Mouse (Mus musculus) heart, postnatal 36 days (tissue): ENCODE measurements around the gene Gas7. TPM values are rescaled to one million over a fixed set of nuclear protein-coding genes. Genes with fewer than 3 reads are reported as not detected.

Source experiments
- DNase-seq, 2 experiments: peaks; one replicate each; pipeline ENCODE4 v3.0.0; 2021 to 2022
- intact Hi-C: fragments of 180-260 bp; cut with DNase I; formaldehyde crosslinking; loops from one replicate; pipeline ENCODE4 v1.15.1; 2025
- total RNA-seq, 2 experiments: library from RNA; stranded (reverse); gene quantifications; 2 replicates each; pipeline ENCODE4 v1.2.3; 2021

Gene Gas7
- total RNA-seq, 2 experiments from 2014 or later, result 10.2 to 10.3 TPM

DNA sequence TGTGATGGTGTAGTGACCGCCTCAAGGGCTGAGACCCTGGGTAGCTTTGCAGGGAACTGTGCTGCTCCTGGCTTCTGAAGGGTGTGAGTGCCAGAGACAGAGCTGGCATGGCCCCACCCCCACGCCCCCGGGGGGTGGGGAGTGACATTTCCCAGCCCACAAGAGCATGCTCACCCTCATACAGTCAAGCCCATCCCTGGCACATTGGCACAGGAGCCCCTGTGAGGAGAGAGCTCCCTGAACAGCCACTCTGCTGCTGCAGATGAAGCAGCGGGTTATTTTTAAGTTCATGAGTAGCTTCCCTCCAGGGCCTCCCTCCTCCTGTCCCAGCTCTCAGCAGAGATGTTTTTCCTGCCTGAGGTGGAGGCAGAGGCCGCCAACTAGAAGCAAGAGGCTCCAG is 216.9 kb downstream of the Gas7 start:
- intact Hi-C loops, result no loop called here
- DNase-seq, result no peak

DNA sequence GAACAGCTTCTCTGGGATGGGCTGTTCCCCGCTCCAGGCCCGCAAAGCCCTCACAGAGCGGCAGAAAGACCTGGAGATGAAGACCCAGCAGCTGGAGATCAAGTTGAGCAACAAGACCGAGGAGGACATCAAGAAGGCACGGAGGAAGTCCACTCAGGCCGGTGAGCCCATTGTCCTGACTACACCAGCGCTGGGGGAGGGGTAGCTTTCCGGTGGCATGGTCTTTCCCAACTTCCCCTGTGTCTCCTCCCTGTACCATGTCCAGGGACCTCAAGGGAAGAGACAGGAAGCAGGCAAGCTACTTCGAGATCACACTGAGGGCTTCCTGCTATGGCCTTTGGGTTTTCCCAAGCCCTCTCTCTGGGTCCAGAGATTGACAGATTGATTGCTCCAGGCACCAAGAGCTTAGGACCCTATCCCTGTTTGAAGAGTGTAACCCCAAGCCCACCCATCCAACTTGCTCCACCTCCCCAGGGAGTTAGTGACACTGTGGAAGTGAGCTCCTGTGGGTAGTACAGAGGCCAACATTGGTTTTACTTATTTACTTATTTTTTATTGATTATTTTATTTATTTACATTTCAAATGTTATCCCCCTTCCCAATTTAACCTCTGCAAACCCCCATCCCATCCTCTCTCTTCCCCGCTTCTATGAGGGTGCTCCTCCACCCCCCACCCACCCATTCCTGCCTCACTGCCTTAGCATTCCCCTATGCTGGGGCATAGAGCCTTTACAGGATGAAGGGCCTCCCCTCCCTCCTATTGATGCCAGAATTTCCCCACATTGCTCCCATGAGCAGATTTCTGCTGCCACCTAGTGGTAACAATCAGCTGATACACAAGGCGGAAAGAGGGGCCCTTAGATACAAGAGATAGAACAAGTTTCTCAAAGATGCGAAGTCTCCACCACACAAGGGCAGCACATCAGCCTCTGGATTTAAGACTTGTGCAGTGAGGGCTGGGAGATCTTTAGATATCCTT is 220.6 kb downstream of the Gas7 start:
- intact Hi-C loops, result loop anchor here (1.0 kb wide), 2 partner anchors 19 to 303 kb away; no protein-coding TSS in a partner anchor
- peak; percentile 57 to 64 for DNase-seq

DNA sequence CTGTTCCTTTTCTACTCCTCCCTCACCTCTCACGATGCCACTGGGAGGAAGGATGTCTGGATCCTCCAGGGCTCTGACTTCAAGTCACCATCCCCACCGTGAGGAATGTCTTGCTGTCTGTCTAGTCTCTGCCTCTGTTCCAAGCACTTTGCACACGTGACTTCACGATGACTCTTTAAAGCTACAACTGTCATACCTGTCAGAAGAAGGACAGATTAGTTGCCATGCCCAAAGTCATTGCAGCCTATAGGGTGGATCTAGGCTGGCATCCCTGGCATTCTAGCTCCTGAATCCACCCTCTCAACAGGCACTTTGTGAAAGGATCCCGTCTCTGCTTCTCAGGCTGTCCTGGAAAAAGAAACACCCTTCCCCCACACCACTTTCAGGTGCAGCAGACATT is 224.1 kb downstream of the Gas7 start:
- intact Hi-C loops, result no loop called here
- no peak for DNase-seq

DNA sequence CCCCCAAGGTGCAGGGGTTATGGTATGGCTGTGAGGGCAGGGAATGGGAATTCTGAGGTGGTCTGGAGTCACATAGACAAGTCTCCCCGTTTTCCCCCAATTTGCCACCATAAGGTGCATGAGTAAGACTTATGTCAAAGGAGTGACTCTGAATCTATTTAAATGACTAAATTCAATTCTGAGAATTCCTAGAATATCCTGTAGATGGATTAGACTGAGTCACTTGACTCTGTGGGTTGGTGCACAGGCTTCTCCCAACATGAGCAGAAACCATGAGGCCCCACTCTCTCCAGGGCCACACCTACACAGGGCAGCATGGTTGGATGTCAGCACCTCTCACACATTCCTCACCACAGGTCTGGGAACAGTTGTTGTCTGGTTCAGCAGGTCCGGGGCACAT is 224.7 kb downstream of the Gas7 start:
- DNase-seq, result no peak
- intact Hi-C loops, result no loop called here

DNA sequence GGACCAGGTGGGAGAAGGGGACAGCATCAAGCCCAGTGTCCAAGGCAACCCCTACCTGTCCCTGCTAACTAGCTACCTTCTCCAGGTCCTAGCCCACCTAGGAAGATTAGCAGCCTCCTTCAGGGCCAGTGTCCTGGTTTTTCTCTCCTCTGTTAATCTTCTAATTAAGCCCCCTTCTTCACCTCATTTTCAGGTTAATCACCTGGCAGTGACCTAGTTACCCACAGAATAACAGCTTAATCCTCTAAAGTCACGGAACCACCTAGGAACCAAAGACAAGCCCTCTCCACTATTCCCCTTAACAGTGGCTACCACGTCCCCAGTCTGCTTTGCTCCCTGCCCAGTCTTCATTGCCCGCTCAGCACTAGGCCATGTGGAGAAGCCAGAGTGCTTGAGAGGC is 226.6 kb downstream of the Gas7 start:
- intact Hi-C loops, result no loop called here
- no peak for DNase-seq

DNA sequence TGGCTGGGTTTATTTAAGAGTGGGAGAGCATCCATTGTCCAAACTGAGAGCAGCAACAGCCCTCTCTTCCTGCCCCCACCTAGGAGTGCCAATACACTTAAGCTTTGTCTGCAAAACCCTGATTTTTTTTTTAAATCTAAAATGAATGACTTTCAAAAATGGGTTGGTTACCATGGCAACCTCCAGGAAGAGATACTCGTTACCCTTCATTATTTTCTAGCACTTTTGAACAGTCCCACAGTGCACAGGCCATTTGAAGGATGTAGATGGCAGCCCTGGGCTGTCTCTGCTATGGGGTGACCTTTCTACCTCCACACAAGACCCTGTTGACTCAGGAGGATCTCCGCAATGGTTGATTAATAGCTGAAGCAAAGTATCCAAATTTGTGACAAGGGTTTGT is 230.9 kb downstream of the Gas7 start:
- DNase-seq, result no peak
- intact Hi-C loops, result no loop called here

DNA sequence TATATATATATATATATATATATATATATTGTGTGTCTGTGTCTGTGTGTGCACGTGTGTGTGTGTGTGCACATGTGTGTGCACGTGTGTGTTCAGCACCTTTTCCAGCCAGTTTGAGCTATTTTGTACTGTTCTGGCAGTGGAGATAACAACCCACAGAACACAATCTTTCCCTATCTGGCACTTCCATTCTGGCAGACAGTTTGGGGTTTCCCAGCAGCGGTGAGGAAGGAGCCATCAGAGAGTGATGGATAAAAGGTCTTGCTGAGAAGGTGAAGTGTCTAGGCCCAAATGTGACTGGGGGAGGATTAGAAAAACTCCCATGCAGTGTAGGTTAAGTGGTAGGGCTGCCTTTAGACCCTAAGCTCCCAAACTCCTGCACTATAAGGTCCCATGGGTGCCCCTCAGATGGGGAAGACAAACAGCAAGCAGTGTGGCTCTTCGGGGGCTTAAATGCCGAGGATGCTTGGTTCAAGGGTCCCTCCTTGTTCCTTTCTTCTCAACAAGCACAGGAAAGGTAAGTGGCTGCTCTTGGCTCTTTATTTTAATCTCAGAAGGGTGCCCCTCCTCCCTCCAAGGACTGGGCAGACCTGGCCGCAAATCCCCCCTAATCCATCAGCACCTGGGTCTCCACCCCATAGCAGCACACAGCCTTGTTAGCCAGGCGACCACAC is 239.6 kb downstream of the Gas7 start, which contains the start of gene Rcvrn:
TSS of gene Rcvrn (plus strand) at position 624 of the 674 bp plus-strand sequence.
- intact Hi-C loops, result no loop called here
- no peak for DNase-seq

DNA sequence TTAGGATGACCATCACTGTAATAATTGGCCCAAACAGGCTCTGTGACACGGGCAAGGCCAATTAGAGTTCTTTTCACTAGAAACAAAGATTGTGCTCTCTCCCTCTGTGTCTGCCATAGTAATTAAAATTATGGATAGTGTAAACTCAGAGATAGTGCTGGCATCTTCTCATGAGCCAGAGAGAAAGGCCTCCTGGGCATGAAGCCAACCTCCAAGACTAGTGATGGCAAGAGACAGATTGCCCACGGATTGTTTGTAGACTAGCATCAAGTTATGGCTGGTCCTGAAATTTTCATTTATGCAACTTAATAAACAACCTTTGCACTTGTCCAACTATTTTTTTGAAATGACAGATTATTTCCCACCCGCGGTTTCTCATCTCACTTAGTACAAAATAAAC is 257.7 kb downstream of the Gas7 start:
- intact Hi-C loops, result no loop called here
- DNase-seq, result no peak

DNA sequence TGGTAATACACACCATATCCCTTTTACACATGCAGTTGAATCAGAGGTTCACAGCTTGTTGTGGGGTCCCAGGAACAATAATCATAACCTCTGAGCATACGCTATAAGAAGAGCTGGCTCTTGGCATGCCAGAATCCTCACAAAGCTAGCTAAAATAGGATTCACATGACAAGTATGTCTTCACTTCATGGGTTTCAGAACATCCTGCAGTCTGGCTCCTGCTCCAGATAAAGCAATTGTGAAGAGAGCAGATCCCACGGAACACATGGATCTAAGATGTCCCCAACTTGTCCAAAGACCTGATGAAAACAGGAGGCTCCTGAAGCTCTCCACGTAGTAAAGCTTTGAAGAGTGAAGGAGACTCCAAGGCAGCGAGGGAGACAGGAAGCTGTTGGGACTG is 260.1 kb downstream of the Gas7 start:
- DNase-seq, result no peak
- intact Hi-C loops, result no loop called here

DNA sequence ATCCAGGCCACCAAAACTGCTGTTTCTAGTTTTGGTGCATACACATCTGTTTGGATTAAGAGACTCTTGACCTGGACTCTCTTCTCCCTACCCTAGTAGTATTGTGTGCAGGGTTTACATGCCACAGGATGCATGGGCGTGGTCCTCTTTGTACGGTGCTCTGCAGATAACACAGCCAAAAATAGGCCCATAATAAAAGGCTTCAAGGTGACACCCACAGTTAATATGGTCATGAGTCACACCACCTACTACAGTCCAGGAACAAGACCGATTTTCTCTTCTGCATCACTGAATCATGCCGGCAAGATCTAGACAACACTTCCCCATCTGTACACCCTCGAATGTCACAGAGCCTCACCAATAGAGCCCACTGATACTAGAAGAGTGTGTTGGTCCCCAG is 266.2 kb downstream of the Gas7 start:
- peak in 1 of 2 experiments; percentile 4 for DNase-seq
- intact Hi-C loops, result no loop called here

DNA sequence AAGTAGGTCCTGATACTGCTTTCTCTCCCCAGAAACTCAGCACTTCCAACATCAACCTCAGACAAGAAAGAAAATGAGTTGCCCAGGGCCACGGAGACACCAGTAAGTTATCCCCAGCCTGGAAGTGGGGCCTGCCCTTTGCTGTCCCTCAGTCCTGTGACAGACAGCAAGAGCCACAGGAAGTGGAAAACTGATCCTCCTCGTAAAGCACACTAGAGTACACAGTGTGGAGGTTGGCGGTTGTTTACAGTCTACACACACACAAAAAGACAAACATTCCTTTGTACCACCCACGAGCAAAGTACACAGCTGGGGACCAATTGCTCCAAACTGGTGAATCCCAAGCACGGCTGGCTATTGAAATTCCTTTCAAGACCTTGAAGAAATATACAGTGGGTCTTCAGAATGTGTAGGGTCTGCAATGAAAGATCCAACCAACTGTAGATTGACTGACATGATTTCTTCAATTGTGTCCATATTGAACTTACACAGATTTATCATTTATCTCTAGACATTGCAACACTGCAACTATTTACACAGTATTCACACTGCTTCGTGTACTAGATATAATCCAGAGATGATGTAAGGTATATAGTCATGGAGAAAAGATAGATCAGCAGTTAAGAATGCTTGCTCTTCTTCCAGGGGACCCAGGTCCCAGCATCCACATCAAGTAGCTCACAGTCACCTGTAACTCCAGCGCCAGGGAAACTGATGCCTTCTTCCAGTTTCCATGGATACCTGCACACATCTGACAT is 267.3 kb downstream of the Gas7 start:
- intact Hi-C loops, result no loop called here
- no peak for DNase-seq

DNA sequence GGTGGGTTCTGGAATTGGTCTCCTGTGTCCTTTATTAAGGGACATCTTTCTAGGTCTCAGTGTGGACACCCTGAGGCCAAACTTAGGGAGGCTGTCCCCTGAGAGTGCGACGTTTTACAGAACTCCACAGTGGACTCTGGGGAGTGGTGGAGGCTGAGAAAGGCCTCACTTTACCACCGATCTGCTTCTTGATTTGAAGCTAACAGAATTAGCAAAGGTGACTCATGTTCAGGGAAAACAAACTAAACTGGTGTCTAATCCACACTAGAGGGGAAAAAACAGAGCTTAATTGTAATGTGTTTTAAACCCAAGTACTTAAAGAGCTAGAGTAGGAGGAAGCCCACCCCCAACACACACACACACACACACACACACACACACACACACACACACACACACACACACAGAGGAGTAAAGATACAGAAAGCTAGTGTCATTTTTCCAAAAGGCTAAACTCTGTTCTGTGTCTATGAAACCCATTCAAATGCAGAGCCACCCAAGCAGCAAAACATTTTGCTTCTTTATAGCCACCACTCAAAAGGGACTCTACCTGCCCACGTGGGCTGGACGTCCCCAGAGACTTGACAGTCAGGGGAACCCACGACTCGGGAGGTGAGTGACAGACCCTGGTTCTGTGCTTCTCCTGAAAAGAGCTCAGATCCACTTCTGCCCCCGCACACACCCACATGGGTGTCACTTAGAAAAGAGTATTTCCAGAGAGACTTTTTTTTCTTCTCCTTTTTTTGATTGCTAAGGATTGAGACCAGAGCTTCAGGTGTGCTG is 268.2 kb downstream of the Gas7 start:
- no peak for DNase-seq
- intact Hi-C loops, result no loop called here

DNA sequence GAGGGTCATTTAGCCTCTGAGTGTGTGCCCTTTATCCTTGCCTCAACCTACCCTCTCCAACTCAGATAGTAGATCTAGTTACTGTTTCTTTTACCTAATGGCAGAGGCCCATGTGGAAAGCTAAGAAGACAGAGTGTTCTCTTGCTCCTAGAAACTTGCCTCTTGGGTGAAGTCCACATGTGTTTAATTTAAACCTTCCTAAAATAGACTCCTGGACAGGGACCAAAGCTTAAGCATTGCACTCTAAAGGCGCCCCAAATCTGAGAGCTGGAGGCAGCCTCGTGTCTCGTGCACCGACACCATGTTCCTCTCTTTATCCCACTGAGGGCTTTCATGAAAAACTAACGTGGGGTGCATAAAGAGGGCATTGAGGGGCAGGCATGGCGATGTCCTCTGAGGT is 271.9 kb downstream of the Gas7 start:
- peak; percentile 4 to 19 for DNase-seq
- intact Hi-C loops, result no loop called here

DNA sequence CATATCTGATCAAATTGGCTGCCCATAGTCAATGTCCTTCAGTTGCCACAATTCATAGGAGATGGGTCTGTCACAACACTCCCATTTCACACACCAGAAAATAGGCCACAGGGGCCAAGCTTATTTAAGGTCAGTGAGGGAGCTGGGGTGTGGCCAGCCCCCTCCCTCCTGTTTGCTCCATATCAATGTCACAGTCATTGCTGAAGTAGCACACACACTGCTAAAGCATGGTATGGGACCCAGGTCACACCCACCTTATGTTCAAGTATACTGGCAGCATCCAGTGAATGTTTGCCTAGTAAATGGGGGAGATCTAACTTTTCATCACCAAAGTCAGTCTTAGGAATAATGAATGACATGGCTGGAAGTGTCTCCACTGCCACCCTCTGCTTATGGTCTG is 273.5 kb downstream of the Gas7 start:
- intact Hi-C loops, result no loop called here
- DNase-seq, result no peak

DNA sequence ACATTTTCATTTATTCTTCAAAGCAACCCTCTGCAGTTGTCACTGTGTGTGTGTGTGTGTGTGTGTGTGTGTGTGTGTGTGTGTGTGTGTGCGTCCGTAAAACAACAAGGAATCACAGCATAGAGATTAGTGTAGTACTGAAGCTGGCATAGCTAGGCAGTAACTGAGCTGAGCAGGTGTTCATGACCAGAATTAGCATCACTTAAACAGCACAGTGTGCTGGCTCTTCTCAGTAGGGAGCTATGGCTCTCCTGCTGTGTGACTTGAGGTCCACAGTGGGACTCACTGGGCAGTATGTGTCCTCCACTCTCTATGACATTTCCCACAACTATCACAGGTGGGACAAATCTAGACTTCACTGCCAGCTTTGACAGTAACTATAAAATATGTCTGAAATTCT is 275.8 kb downstream of the Gas7 start:
- no peak for DNase-seq
- intact Hi-C loops, result no loop called here

DNA sequence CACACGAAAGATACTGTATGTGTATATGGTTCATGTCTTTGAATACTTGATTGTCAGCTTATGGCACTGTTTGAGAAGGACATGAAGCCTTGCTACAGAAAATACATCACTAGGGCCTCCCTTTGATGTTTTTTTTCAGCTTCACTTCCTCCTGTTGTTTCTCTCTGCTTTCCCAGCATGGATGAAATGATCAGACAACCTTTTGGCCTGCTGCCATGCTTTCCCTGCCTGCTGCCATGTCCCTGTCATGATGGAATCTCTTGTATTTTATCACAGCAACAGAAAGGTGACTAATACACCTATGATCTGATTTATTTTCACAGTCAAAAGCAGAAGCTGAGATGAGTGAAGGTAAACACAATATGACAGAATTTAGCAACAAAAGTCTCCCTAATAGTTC is 278.5 kb downstream of the Gas7 start:
- intact Hi-C loops, result no loop called here
- DNase-seq, result no peak

DNA sequence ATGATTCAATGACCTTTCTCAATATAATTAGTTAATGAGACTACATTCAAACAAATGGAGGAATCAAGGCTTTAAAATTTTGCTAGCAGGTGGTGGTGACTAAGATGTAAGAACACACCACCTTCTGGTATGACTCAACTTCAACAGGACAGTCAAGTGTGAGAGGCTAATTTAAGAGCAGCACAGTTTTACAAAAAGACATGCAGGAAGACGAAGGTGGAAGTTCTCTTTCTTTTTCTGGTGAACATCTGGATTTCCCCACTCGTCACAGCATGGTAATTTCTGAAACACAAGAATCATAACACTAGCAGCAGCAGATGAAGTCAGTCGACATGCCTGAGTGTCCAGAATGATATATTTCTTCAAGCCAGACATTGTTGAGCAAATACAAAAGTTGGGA is 279.4 kb downstream of the Gas7 start:
- intact Hi-C loops, result no loop called here
- DNase-seq, result no peak

DNA sequence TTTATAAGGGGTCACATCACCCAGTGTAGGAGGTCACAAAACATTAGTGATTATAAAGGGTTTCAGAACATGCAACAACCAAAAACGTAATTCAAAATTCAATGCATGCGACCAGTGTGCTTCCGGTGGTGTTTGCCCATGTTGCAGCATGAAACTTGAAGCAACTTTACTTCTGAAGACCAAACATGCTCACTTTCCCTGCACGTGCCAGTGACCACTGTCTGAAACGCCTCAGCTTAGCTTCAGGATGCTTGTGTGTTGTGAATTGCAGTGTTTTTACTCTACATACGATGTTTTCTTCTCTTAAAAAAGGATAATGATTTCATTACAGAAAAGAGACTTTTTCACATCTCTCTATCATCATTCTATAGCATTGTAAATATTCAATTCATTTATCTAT is 283.1 kb downstream of the Gas7 start:
- no peak for DNase-seq
- intact Hi-C loops, result no loop called here
